Mouse (Mus musculus) lung, postnatal 10 days (tissue): Measurements from ENCODE around the gene Eln.
A peak's percentile ranks its signal among the peaks of the same experiment; 100 is the strongest.

ENCODE experiments used
- DNase-seq: peaks from one replicate; pipeline ENCODE4 v3.0.0; 2021

Gene Eln

DNA sequence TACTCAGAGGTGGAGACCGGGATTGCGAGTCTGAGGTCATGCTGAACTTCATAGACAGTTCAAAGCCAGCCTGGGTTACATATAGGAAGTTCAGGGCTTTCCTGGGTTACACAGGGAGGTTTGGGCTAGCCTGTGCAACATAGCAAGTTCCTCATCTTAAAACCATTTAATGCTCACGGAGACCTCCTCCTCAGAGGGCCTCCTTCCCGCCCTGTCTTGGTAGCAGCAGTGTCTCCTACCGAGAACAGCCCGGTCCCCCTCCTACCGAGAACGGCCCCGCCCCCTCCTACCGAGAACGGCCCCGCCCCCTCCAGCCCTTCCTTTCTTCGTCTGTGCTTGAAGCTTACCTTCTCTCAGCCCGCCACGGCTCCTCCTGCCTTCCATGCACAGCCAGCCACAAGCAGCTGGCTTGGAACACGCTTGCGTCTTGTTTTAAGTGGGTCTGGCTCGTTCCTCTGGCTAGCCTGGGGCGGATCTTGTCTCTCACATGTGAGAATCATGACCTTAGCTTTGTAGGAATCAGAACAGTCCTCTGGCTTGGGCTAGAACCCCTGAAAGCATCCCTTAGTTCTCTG, 4.8 kb downstream of the Eln start:
- no peak for DNase-seq

DNA sequence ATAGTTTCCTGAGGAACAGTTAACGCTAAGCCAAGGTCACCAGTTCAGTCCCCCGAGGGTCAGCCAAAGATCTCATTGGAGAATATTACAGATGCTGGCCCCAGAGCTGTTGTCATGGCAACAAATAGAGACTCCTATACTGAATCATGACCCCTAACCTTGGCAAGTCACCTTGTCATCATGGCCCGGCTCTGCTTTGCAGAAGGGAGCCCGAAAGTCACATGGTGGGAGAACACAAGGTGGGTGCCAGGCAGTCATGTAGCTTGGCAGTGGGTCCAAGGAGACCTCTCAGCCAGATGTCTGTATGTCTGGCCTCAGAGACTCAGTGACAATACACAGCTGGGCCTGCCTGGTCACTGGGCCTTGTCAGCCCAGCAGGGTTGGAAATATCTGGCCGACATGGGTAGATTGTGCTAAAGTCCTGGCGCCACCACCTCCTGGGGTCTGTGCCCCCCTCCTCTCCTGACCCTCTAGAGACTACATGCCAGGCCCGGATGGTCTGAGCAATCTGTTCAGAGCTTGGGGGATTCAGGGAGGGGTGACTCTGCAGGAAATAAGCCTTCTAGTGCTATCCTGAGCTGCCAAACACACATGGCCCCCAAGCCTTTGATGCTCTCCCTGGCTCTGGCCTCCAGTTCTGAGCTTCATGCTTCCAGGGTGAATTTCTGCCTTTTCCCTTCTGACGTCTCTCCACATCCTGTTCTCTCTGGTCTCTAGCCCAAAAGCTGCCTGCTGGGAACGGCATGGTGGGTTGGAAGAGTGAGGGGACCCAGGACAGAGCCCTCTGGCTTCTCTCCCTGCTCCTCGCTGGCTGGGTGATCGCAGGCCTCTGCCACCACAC, 6.4 kb downstream of the Eln start:
- peak; percentile 67 for DNase-seq

DNA sequence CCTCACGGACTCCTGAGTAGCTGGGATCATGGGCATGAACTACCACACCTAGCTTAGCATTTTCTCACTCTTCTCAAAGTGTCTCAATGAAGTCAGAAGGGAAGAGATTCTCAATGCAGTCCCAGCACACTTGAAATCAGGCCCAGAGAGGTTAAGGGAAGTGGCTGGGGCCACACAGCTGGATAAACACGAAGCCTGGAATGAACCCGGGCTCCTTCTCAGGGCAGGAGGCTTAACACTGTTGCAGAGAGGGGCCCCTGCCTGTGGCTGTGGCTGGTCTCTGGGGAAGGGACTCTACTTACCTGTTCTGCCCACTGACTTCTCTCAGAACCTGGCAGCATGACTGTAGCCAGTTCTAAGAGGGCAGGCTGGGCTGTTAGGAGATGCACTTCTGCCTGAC, 7.2 kb downstream of the Eln start:
- DNase-seq = no peak

DNA sequence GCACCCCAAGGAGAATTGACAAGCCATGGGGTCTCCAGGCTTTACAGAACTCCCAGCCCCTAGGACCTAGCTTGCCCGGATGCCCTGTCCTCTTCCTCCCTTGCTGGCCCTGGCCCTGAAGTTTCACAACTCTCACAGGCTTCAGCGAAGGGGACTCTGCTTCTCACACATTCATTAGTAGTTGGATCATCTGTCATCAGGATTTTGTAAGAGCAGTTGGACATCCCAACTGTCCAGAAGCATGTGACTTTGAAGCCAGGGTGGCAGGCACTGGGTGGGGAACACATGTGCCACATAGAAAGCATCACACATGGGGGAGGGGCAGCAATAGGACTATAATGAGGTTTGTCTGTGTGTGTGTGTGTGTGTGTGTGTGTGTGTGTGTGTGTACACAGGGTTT, 12.2 kb downstream of the Eln start:
- no peak for DNase-seq

DNA sequence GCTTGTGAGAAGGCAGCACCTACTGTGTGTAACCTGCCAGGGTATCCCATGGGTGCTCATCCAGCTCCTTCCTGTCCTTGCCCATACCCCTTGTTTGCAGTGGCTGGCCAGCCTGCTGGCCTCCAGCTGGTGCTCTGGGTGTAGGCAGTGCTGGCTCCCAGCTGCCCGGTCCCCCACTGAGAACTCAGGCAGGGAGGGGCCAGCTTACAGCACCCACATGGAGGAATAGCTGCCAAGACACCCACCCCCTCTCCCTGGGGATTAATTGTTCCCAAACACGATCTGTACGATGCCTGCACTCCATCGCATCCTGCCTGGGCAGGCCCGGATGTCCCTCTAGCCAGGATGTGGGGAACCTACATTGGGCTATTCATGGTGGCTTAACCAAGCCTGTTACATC, 13.1 kb downstream of the Eln start:
- peak; percentile 79 for DNase-seq

DNA sequence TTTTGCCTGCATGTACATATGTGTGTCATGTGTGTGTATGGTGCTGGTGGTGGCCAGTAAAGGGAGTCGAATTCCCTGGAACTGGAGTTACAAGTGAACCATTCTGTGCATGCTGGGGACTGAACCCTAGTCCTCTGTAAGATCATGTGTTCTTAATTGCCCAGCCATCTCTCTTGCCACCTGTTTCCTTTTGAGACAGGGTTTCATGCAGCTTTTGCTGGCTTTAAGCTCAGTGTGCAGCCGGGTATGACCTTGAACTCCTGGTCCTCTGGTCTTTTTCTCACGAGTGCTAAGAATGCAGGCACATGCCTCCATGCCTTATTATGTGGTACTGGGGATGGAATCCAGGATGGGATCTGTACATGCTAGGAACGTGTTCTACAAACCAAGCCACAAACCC, 13.9 kb downstream of the Eln start:
- DNase-seq = no peak

DNA sequence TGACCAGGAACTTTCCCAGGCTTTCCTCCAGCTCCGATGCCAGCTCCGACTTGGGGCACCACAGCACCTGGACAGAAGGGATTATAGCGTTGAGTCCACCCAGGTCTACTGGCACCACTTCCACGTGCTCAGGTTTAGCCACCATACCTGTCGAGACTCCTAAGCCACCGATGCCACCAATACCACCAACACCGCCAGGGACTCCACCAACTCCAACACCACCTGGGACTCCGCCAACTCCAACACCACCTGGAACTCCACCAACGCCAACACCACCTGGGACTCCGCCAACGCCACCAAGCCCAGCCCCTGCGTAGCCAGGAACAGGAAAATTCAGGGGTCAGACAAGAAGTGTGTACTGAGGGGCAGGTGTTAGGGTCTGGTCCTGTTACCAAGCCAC, 18.0 kb downstream of the Eln start:
- no peak for DNase-seq

DNA sequence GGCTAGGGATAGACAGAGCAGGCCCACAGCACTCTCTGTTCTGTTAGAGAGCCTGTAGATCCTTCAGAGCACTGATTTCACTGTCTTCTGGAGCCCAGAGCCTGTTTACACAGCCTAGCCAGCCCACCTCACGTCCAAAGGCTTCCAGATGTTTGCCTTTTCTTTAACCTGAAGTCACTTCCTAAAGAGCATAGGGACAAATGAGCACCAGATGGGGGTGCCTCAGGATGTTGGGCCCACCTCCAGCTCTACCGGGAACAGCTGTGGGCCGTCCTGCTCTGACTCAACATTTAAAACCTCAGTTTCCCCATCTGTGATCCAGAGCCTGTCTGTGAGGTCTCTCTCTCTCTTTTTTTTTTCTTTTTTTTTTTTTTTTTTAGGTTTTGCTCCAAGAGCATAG, 18.6 kb downstream of the Eln start:
- DNase-seq = no peak

DNA sequence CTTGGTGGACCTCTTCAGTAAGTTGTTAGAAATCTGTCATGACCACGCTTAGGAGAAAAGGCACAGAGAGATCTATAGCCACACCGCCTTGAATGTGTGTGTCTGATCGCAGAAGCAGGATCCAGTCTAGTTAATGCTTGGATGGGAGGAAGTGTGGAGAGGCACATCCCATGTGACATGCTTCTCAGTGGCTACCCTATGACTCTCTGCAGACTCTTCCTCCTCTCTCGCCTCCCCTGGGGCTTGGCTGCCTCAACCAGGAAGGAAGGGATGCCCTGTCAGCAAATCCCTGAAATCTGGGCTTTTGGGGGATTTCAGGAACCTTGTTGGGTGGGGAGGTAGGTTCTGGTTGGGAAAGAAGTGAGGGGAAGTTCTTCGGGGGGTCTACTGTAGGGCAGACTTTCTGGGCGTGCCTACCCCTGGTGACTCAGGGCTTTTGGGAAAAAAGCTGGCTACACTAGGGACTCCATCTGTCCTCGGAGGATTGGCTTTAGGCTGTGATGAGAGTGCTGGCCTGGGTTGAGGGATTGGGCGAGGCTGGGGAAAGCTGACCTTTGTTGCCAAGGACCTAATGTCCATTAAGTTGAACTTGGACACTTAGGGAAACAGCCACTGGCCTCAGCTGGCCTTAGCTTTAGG, 20.0 kb downstream of the Eln start:
- no peak for DNase-seq

DNA sequence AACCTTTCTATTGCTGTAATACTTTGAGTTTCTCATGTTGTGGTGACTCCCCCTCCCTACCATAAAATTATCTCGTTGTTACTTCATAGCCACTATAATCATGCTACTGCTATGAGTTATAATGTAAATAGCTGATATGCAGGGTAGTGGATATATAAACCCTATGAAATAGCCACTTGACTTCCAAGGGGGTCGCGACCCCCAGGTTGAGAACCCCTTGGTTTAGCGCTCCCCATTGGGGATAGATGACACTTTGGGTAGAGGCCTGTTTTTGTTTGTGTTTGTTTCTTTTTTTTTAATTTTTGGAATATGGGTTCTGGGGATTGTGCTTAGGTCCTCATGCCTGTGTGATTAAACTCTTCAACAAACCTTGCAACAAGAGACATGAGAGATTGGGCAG, 21.8 kb downstream of the Eln start:
- no peak for DNase-seq

DNA sequence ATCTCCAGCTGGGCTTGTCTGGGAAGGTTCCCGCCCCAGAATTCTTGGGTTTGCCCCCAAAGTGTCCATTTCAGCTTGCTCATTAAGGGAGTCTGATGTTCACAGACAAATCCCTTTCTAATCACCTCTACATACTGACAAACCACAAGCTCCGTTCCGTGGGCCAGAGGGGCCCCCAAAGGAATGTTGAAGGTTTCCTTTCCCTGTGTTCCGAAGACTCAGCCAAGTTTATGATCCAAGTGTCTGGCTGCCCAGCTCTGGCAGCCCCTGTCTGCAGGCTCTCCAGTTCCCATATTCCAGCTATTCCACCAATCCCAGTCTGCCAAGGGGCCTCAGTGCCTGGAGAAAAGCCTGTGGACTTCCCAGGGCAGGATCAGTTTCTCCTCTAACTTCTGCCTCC, 27.1 kb downstream of the Eln start:
- DNase-seq = no peak

DNA sequence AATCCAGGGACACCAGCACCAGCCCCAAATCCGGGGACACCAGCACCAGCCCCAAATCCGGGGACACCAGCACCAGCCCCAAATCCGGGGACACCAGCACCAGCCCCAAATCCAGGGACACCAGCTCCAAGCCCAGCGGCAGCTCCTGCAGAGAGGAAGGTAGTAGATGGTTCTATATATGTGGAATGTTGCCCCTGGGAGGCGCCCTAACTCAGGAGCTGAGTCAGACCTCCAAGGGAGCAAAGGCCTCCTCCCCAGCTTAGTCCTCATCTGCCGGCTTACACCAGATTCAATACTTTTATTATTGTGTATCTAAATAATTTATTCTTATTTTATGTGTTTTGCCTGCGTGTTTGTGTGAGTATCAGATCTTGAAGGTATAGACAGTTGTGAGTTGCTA, 36.0 kb downstream of the Eln start:
- DNase-seq = no peak

DNA sequence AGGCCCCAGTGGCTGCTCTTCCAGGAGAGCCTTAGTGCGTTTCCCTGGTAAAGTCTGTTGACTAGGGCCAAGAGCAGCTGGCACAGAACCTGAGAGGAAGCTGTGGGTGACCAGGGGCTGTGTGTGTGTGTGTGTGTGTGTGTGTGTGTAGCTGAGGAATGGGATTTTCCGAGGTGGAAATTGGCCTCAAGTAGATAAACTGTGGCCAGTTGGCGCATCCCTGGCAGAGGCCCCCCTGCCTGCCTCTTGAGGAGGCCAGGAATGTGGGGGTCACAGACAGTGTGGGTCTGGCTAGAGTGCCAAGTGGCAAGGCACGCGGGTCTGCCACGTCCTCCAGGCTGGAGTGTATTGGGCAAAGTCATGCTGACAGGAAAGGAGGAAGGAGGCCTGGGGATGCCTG, 37.8 kb downstream of the Eln start:
- DNase-seq = peak; percentile 55

DNA sequence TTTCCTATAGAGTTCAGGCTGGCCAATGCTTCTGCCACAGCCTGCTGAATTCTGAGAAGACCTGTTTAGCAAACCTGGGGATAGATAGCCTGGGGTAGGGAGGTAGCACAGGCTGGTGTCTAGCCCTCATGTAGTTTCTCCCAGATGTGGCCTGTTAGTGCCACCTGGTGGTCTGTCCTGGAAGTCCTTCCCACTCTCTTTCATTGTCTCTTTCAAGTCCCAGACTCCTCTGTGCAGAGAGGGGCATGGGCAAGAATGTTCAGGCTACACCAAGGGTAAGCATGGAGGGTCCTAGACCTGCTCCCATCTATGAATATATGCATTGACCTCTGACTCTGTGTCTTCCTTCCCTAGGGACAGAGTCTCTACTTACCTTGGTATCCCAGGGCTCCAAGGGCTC, 43.0 kb downstream of the Eln start:
- DNase-seq = peak; percentile 84

DNA sequence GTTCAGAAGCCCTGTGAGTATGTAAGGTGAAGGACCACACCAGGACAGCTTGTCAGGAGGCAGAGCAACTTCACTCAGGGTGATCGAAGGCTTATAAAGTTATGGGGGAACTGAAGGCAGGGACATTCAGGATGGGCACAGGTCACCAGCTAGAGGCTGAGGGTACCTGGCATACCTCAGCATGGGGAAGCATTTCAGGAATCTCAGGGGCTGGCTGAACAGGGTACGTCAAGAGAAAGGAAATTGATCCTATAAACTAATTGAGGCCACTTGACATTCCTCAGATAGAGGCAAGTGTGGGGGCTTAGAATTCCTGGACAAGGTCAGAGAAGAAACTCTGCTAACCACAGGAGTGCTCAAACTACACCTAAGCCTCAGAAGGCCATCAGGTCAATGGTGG, 51.6 kb downstream of the Eln start:
- no peak for DNase-seq

DNA sequence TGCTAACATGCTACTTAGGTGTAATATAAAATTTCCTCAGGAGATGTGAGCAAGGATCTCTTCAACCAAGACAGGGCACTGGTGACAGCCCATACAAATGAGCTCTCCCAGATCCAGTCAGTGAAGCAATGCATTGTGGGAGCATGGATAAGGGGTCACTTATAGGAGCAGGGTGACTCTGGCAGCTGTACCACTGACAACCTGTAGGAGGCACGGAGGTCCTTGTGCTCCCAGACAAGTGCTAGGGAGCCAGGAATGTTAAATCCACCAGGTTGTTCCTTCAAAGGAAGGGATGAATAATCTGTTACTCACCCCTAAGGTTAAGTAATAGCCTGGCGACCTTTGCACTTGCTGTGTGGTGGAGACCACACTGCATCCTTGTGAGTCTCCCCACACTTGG, 52.0 kb downstream of the Eln start:
- no peak for DNase-seq

DNA sequence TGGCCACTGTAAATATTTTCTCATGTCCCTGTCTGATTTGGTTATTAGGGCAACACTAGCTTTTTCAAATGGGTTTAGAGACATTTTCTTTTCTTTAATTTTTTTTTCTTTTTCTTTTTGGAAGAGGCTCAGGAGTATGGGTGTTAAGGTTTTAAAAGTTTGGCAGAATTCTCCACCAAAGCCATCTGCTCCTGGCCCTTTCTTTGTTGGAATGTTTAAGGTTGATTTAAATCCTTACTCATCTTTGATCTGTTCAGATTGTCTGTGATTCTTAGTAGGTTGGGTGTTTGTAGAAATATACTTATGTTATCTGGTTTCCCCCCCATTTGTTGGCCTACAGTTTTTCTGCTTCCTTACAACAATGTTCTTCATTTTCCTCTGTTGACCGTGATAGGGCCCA, 54.4 kb downstream of the Eln start:
- no peak for DNase-seq

DNA sequence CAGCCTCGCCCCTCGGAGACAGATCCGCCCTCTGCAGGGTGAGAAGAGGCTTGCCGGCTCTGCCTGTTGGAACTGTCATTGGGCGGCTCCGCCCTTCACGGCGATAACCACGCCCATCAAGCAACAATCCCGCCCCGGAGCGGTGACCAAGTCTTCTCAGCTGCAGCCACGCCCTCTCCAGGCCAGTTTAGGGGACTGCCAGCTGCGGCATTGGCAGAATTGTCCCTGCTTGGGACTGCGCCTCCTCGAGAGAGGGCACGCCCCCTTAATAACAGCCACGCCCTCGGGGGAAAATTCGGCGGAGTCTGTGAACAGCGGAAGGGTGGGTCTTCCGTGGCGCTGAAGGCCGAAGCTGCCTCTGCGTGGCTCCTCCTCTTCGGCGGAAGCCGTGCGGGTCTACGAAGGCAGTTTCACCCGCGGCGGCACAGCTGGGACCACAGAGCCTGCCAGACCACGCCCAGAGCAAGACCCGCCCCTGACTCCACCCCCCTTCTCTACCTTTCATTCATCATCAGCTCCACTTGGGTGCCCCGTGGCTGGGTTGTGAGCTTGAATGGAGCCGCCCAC, 58.3 kb downstream of the Eln start:
- DNase-seq = peak; percentile 100

DNA sequence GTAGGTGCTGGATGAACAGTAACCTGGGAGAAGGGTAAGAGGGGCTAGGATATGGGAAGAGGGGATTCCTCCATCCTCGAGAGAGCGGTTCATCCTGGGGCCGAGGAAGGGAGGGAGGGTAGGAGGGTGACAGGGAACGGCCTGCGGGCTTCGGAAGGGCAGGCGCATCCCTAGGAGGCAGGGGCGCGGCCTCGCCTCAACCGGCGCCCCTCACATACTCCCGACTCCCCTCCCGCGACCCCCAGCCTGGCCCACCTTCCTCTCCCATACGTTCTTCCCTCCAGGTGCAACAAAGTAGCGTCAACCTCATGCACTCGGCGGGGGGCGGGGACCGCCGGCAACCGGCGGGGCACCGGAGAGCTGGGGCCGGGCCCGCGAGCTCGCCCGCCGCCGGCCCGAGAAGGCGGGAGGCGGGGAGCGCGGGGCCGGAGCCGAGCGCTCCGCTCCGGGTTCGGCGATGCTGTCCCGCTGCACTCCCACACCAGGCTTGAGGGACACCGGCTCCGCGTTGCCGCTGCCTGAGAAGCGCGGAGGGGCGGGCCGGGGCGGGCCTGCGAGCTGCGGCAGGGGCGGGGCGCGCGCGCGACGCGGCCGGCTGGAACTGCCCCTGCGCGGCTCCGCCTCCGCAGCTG, 58.9 kb downstream of the Eln start, which contains the start of gene Limk1:
TSS of gene Limk1 (minus strand) at position 513 of the 632 bp plus-strand sequence.
- no peak for DNase-seq

DNA sequence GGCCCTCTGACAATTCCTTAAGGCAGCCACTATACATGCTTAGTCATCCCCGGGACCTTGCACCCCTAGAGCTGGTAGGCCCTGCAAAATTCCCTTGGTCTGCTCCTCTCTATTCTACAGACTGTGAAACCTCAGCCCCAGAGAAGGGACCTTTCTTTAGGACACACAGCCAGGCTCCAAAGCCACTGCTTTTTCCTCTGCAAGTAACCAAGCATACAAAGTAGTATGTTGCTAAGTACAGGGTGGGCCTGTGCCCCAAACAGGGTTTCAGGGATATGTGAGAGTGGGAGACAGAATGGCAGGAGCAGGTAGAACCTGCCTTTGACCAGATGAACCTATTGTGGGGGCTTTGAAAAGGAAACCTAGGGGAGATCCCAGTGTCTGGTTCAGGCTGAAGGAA, 59.9 kb downstream of the Eln start:
- DNase-seq = no peak

DNA sequence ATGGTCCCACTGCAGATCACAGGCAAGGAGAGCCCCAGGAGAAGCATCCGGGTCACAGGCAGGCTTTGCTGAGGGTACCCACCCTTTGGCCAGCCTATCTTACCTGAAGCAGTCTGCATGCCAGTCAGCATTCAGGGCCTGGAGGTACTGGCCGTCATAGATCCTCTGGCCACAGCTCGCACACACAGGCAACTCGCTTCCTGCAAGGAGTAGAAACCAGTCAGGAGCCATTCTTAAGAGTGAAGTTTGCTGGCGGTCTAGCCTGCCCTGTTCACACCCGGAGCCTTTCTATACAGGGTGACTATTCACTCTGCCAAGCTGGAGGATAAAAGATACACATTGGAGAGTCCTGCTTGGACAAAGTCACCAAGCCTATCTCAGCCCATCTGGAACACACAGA, 60.6 kb downstream of the Eln start:
- no peak for DNase-seq

DNA sequence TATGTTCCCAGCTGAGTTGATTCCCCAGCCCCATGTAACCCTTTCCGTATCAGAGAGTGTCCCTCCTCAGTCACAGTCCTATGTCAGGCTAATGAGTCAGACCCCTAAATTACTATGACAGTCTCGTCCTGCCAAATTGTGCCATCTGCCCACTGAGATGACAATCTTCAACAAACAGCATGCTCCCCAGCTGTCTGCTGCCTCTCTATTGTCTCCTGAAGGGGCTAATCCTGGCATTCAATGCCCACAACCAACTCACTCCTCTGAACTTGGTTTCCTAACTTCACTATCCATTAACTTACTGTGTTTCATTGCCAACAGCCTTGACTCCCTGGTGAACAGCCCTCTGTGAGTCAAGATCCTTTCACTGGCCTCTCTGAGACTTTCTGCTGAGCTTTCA, 62.7 kb downstream of the Eln start:
- no peak for DNase-seq

DNA sequence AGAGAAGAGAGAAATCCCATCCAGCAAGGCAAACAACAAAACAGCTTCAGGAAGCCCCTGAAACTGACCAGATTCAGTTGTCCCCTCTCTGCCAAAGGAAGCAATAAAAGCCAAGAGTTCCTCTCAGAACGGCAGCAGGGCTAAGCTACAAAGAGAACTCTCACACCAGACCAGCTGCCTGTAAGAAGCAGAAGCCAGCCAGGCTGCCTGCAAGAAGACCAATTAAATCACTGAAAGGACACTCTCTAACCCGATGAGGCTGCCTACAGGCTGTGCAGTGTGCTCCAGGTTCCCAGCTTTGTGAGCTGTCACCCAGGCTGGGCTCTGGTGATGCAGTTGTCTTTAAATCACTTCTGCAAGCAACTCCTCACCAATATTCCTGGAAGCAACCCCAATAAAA, 63.3 kb downstream of the Eln start:
- DNase-seq = no peak

DNA sequence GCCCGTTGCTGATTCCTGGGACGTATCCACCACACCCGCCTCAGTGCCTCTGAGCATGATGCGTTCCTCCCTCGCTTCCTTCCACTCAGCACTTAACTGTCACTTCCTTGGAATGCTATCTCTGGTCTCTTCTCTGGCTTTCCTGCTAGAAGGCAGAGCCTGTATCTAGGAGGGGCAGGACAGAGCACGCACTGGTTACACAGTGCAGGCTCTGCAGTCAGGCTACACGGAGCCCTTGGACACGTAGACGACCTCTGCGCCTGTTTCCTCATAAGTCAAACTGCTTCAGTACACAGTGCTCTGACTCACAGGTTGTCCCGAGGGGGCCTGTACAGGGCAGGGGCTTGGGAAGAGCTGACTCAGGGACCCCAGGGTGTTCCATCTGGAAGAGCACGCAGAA, 66.9 kb downstream of the Eln start:
- peak; percentile 70 for DNase-seq
